Mouse (Mus musculus): ENCODE data around the gene Mrgbp.

Gene Mrgbp

DNA sequence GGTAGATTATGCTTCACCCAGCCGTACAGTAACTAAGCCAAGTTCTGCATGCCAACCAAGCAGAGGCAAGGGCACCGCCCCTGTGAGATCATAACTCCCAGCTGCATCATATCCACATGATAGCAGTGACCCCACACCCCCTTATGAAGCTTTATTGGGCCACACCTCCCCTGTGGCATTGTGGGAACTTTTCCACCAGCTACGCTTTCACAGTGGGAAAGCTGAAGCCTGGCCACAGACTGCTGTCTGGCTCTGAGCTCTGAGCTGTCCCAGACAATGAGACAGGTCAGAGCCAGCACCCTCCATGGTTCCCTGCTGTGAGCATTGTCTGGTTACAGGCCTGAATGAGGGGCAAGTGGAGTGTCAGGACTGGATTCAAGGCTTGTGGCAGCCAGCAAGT, at the start of gene Mrgbp:
Mrgbp (plus strand) TSS at position 303 of the 400 bp plus-strand sequence.
- no peak for DNase-seq (ENCODE audit: low spot score)

DNA sequence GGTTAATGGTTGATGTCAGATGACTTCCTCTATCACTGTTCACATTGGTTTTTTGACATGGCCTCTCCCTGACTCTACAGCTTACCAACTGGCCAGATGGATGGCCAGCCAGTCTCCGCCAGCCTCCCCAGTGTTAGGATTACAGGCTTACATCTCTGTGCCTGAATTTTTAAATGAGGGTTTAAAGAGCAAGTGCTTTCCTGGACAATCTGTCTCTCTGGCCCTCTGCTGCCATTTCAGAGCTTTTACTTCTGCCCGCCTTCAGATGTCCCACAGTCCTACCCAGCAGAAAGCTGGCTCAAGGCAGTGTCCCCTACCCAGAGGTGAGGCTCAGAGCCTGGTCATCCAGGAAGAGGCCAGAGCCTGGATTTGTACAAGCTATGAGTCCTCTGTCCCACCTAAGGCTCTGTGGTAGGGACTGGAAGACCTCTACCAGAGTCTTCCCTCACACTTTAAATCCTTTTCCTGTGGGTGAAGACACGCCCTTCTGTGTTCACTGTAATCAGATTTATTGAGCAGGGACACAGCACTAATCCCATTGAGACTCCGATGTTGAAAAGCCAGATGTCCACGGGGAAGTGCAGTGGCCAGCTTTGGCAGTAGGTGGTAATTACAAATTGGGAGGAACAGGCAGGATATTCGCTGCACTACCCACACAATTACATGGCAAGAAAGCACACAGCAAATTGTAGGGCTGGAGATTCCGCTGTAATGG, 49.3 kb upstream of the Mrgbp start:
- DNase-seq (ENCODE audit: low spot score) = no peak

DNA sequence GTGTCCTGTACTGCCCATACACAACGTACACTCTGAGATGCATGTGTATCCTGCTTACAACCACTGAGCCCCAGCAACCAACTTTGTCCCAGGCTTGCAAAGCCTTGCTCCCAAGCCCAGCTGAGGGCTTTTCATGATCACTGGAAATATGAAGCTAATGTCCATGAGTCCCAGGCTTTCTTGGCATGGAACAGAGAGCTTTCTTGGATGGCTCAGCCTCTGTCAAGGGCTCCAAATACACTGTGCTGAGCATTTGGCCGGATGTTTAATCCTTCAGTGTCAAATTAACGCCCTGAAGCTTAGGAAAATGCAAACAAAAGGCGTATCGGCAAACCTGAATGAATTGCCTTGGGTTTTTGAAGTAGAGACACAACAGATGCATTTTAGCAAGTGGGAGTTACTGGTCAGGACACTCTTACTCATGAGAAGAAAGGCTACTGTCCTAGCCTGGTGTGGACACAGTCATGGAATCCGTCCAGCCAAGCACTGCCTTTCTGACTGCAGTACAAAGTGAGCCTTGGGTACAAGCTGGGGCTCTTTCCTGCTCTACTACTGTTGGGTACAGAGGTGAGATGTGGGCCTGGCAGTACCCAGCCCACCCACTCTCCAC, 48.6 kb upstream of the Mrgbp start:
- no peak for DNase-seq (ENCODE audit: low spot score)

DNA sequence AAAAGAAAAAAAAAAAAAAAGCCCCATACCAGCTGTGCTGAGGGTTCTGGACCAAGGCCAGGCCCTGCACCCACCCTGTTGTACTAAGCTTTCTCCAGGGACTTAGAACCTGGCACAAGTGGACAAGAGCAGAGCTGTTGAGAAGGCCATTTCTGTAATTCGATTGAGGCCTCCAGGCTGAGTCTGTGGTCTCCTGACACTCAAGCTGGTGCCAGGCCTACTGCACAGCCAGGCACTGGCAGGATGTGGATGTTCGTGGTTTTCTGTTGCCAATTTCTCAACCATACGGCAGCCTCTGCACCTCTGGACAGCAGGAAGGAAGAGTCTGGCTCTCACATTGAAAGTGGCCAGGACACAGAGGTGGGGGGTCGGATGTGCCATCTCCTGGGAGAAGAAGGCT, 47.9 kb upstream of the Mrgbp start:
- no peak for DNase-seq (ENCODE audit: low spot score)

DNA sequence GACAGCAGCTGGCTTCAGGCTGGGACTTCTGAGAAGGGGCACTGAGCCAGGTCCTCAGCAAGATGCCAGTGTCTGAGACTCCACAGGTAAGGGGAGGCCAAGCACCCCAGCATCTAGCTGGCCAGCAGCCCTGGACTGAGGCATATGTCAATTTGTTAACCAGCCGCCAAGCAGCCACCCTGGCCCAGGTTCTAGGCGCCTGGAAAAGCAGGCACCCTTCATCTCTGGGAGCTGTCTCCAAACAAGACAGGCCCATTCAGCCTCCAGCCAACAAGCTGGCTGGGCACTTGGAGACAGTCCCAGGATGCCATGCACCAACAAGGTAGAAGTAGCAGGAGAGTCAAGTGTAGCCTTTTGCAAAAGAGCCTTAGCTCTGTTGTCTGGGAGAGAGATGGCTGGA, 37.4 kb upstream of the Mrgbp start:
- no peak for DNase-seq (ENCODE audit: low spot score)

DNA sequence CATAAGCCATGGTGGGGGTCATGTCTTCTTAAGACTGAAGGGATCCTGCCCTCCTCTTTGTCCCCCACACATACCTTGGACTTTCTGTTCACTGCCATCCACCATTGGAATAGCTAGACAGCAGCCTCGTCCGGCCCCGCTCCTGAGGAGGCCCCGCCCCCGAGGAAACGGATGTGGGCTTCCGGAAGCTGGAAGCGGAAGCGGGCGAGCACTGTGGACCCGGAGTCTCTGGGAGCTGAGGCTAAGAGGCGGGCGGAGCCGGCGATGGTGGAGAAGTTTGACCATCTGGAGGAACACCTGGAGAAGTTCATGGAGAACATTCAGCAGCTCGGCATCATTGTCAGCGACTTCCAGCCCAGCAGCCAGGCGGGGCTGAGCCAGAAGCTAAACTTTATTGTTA, 36.1 kb upstream of the Mrgbp start:
- no peak for DNase-seq (ENCODE audit: low spot score)

DNA sequence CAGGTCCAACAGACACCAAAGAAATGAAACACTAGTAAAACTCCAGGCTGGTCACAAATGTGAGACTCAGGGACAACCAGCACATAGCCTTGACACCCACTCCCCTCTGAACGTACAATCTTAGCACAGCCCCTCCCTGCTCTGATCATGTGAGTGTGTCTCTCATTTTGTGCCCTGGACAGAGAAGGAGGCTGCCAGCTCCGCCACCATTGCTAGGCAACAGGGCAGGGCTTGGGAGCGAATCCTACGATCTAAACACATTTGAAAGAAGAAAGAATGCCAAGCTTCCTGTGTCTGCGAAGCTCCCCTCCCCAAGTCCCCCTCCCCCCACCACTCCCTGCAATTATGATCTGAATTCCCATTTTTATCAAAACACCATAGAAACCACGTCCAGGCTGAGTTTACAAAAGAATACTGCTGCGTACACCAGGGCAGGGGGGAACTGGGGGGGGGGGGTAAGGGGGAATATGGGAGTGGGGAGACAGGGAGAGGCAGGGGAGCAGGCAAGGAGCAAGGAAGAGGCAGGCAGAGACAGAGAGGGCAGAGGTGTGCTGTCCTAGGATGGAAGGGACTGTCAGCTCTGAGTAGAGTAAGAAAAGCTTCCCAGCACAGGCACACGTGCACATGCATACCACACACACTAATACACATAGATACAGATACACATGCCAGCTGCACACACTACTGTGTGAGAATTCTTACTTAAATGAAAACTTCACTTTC, 33.6 kb upstream of the Mrgbp start:
- DNase-seq (ENCODE audit: low spot score) = no peak

DNA sequence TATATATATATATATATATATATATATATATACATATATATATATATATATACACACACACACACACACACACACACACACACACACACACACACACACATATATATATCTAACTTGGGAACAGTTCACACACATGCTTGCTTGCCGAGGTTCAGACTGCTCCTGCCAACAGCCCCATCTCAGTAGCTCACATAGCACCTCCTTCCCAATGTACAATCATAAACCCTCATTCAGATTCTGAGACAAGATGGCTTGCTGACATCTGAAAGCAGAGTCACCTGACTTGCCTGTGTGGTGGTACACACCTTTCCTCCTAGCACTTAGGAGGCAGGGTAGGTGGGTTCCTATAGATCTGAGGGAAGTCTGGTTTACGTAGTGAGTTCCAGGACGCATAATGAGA, 28.8 kb upstream of the Mrgbp start:
- DNase-seq (ENCODE audit: low spot score) = no peak

DNA sequence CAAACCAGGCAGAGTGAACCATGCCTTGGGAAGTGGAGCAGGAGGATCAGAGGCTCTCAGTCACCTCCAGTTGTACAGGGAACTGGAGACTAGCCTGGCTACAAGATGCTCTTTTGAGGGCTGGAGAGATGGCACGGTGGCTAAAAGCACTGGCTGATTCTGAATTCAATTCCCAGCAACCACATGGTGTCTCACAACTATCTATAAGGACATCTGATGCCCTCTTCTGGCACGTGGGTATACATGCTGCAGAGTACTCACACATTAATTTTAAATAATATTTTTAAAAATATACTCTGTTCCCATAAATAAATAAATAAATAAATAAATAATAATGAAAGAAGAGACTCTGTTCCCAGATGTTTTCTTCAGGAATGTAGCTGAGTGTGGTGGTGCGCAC, 25.9 kb upstream of the Mrgbp start:
- no peak for DNase-seq (ENCODE audit: low spot score)

DNA sequence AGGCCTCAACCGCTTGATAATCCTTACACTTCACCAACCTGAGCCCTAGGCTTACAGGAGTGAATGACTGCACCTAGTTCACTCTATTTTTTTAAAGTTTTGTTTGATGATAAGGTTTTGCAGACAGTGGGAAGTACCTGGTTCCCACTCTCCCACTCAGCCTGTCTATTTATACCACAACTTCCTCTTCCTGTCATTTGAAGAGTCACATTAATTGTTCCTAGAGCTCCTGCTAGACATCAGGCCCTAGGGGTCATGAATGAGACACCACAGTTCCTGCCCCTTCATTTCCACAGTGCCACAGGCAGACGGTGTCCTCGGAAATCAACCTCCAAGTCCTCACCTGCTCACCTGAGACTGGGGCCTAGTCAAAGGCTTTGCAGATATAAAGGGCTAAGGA, 24.6 kb upstream of the Mrgbp start:
- DNase-seq (ENCODE audit: low spot score) = no peak

DNA sequence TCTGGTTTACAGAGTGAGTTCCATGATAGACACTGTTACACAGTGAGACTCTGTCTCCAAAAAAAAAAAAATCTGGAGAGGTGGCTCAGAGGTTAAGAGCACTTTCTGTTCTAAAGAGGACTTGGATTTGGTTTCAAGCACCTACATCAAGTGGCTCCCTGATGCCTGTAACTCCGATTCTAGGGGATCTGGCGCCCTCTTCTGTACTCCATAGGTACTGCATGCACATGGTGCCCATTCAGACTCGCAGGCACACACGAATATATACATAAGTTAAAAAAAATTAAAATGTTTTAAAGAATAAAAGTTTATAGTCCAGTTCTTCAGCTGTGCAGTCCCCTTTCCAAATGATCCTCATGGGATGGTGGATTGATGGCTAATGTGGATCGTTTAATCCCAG, 20.9 kb upstream of the Mrgbp start:
- DNase-seq (ENCODE audit: low spot score) = no peak

DNA sequence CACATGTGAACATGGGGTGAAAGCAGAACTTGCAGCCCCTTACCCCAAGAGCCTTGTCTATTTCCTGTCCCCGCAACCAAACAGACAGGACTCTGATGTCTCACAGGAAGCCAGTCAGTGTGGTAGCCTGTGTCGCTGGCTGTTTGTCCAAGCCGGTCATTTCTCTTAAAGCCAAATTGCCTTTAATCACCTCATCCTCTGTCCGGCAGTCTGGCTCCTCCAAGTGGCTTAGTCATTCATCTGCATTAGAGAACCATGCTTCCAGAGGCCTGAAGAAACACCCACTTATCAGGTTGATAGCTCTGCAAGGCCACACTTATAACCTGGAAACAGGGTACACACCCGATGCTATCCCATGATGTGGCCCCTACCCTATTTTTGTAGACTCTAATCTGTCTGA, 19.0 kb upstream of the Mrgbp start:
- no peak for DNase-seq (ENCODE audit: low spot score)

DNA sequence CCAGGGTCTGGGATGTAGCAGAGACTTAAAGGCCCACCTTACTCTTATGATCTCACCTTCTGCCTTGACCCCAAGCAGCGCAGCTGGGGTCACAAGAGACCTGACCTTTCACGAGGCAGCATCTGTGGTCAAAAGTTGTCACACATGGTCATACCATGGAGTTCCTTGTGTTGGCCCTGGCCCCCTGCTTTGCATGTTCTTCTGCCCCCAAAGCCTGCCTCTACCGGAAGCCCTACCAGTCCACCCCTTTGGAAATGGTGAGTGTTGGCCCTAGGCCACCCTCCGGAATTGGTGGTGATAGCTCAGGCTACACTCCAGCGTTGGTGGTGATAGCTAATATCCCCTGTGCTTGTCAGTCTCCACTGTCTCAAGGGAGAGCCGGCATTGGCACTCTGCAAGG, 17.8 kb upstream of the Mrgbp start:
- no peak for DNase-seq (ENCODE audit: low spot score)

DNA sequence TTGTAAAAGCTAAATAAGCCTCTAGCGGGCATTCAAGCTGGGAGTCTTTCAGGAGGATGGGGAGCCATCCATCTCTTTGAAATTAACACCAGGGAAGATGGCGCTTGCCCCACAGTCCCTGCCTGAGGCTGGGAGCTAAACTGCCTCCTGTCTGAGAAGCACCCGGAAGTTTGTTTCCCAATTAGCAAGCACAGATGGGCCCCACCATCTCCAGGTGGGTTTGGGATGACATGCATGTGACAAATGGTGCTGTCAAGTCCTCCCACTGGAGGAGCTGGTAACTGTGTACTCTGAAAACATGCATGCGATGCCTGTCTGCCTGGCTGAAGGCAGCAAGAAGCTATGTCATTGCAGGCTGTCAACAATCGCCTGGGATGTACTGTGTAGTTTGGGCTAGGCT, 17.3 kb upstream of the Mrgbp start:
- no peak for DNase-seq (ENCODE audit: low spot score)

DNA sequence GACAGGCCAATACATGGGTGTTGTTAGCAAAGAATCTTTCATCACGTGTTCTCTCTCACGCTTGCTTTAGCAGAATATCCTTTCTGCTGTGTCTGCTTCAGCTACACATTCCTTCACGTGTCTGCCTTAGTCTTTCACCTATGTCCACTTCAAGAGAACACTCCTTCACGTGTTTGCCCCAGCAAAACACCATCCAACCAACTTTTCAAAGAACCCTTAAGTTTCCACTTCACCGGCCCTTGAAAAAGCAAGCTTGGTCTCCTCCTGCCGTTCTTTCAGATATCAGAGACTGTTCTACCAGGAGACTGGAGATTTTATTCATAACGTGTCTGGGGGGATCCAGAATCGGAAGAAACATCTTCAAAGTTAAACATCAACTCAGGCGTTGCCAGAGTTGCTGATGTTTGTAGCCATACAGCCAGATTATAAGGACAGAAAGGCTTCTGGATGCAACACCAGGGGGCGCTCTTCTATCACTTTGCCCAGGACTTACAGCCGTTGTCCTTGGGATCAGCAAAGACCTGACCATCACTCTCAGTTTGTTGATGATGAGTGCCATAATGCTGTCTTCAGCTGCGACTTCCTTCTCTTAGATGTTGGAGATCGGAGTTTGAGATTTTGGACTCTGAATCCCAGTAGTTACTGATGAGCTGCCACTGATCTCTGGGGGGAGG, 14.7 kb upstream of the Mrgbp start:
- DNase-seq (ENCODE audit: low spot score) = peak; percentile 57

DNA sequence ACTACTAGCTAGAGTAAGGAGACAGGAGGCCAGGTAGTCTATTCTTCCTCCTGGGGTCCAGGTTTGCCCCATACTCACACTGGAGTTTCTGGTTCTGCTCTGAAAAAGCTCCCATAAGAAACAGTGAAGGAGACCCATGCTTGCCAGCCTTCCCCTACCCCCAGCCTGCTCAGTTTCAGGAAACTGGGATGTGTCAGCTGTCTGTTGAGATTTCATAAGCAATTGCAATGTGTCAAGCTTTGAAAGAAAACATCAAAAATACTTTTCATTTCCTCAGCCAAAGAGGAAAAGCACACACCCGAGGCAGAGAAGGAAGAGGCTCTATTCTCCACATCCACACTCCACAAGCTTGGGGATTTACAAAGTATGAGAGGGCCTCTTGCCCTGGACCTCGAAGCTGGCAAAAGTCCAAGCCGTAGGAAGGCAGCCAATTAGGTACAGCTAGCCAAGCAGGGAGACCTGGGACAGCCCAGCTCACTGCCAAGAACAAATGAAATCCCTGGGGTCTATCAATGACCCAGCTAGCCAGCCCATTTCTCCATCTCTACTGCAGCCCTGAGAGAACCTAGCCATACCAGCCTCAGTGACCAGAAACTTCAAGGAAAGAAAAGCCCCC, 12.0 kb upstream of the Mrgbp start:
- DNase-seq (ENCODE audit: low spot score) = no peak

DNA sequence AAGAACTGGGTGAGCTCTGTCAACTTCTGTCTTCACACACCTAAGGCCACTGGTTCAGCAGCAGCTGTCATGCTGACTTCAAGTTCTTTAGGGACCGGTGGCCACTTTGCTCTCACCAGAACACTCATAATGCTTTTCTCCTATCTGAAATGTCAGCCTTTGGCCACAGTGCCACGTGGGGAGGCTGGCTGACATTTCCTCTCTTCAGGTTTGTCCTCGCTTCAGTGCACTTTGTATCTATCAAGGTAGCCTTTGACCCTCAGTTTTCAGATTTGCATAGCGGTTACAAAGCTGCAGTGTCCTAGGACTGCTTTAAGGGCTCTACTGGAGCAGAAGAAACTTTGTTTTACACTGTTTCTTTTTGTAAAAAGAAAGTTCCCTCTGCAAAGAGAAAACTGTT, 4.6 kb upstream of the Mrgbp start:
- DNase-seq (ENCODE audit: low spot score) = peak; percentile 63

DNA sequence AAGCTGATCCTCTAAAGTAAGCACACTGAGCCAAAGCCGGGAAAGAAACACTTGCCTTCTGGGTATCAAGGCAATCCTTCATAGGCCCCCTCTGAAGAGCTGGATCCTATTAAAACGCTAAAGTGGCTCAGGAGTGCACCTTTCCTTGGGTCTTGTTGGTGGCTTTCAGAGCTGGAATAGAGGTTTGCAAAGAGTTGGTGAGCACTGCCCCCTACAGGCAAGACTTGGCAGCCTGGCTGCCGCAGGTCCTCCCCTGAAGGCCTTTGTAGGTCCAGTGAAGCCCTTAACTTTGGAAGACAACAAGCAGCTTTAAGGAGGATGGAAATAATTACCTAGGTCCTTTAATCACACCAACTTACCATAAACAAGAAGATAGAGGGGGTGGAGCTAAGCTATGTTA, 2.4 kb upstream of the Mrgbp start:
- DNase-seq (ENCODE audit: low spot score) = no peak

DNA sequence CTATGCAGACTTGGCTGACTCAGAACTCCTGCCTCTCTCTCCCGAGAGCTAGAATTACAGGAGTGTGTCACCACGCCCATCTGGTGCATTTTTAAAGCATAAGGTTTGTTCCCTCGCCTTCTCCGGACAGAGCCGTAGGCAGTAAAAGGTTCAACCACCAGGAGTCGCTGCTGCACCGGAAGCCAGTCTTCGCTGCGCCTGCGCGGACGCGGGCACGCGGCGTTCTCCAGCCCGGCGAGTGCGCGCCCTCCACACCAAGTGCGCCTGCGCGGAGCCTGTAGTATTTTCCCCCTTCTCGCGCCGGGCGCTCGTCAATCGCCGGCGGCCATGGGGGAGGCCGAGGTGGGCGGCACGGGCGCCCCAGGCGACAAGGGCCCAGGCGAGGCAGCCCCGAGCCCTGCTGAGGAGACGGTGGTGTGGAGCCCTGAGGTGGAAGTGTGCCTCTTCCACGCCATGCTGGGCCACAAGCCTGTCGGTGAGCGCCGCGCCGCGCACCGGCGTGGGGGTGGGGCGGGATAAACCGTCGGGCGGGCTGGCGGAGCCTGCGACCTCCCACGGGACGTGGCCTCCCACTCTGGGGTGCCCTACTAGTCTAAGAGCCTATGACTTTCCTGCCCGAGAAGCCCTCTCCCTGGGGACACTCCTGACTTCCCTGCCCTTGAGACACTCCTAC, 1.5 kb downstream of the Mrgbp start:
- DNase-seq (ENCODE audit: low spot score) = peak; percentile 95

DNA sequence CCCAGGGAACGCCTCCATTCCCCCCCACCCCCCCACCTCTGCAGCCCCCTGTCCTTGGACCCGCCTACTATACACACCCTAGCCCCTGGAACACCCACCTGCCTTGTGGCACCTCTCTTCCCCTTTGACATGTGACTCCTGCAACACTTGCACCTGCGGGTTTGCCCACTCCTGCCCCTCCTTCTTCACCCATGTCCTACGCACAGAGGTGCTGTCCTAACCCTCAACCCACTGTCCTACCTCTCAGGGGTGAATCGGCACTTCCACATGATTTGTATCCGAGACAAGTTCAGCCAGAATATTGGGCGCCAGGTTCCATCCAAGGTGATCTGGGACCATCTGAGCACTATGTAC, 2.0 kb downstream of the Mrgbp start:
- DNase-seq (ENCODE audit: low spot score) = no peak

DNA sequence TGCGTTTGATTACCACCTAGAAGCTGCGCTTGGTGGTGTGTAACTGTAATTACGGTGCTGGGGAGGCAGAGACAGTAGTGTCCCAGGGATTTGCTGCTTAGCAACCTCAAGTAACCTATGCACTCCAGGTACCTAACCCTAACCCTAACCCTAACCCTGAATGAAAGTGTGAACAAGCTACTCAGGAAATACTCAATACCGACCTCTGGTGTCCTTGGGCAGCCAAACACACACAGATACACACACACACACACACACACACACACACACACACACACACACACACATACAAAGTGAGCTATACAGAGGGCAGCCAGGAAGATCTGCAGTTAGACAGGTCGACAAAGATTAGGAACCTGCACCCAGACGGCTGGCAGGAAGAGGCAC, 7.6 kb downstream of the Mrgbp start:
- DNase-seq (ENCODE audit: low spot score) = no peak

Data from testis, postnatal 14 days (tissue).